Mouse (Mus musculus): ENCODE measurements at regions not wholly inside any gene's neighbourhood (a gene's known extent, or its start where the extent isn't known, plus 50 kb on each side); places are given as distances from the start of the nearest gene placed in this dataset.

GRCm38 (mm10) chr13:15283065-15283464 is 180.0 kb upstream of the Gli3 start:
- no peak for DNase-seq (ENCODE audit: low spot score in 2 of 2)

GRCm38 (mm10) chr13:15298457-15298856 is 164.6 kb upstream of the Gli3 start:
- DNase-seq (ENCODE audit: low spot score in 2 of 2) = peak in 1 of 2 experiments; percentile 2

GRCm38 (mm10) chr13:15325413-15325812 is 137.6 kb upstream of the Gli3 start:
- no peak for DNase-seq (ENCODE audit: low spot score in 2 of 2)

- no peak for DNase-seq (ENCODE audit: low spot score in 2 of 2)
These were observed 136.9 kb upstream of the Gli3 start for GRCm38 (mm10) chr13:15326146-15326545.

- DNase-seq (ENCODE audit: low spot score in 2 of 2) = no peak
These were observed 133.5 kb upstream of the Gli3 start for GRCm38 (mm10) chr13:15329561-15329960.

GRCm38 (mm10) chr13:15343474-15343873 is 119.6 kb upstream of the Gli3 start:
- DNase-seq (ENCODE audit: low spot score in 2 of 2) = no peak

- no peak for DNase-seq (ENCODE audit: low spot score in 2 of 2)
These were observed 116.2 kb upstream of the Gli3 start for GRCm38 (mm10) chr13:15346866-15347265.

- DNase-seq (ENCODE audit: low spot score in 2 of 2) = no peak
These were observed 96.6 kb upstream of the Gli3 start for GRCm38 (mm10) chr13:15366437-15366836.

- DNase-seq (ENCODE audit: low spot score in 2 of 2) = no peak
These were observed 83.0 kb upstream of the Gli3 start for GRCm38 (mm10) chr13:15380081-15380480.

- DNase-seq (ENCODE audit: low spot score in 2 of 2) = no peak
These were observed 67.8 kb upstream of the Gli3 start for GRCm38 (mm10) chr13:15395249-15395648.

- no peak for DNase-seq (ENCODE audit: low spot score in 2 of 2)
These were observed 67.3 kb upstream of the Gli3 start for GRCm38 (mm10) chr13:15395694-15396093.

GRCm38 (mm10) chr13:15398677-15399076 is 64.4 kb upstream of the Gli3 start:
- DNase-seq (ENCODE audit: low spot score in 2 of 2) = no peak

Measured in gastrocnemius, adult 8-10 months (tissue).